Mouse (Mus musculus) heart, embryonic 14.5 days (tissue): ENCODE results near the gene P2rx7. TPM values are rescaled to one million over a fixed set of nuclear protein-coding genes. Genes with fewer than 3 reads are reported as not detected.

ENCODE experiments used
- microRNA-seq: library from miRNA; unstranded; fragments of <30 nt; microRNA quantifications from one replicate; pipeline ENCODE4, GENCODE M21; 2016
- polyA plus RNA-seq: library from polyadenylated mRNA; unstranded; fragments of >200 nt; fragmentation: Nextera tagmentation; extraction: Ambion mirVana; gene quantifications from 2 replicates; pipeline ENCODE4 v1.2.1, GENCODE M21; 2014

P2rx7 gene
- polyA plus RNA-seq, 1 experiment from 2014 or later: 1.4 TPM

Small RNA genes lying within 50 kb of the gene (microRNA-seq; reads per million reads assigned to microRNA genes)
- gene Mir8115: not detected

Other genes starting within 250 kb of the P2rx7 start
- 19.8 and 22.3 TPM in 2 replicates for gene Anapc7, start 222.2 kb upstream of the P2rx7 start, polyA plus RNA-seq
- 472 and 483 TPM in 2 replicates for gene Atp2a2, start 141.7 kb upstream of the P2rx7 start, polyA plus RNA-seq
- 32.2 and 41.2 TPM in 2 replicates for gene Ift81, start 29.4 kb upstream of the P2rx7 start, polyA plus RNA-seq
- 17.9 and 18.9 TPM in 2 replicates for gene P2rx4, start 63.6 kb downstream of the P2rx7 start, polyA plus RNA-seq
- 11.2 and 12.4 TPM in 2 replicates for gene Camkk2, start 135.5 kb downstream of the P2rx7 start, polyA plus RNA-seq
- 327 and 338 TPM in 2 replicates for gene Anapc5, start 177.4 kb downstream of the P2rx7 start, polyA plus RNA-seq
- gene Rnf34, start 206.1 kb downstream of the P2rx7 start, polyA plus RNA-seq: 30.1 and 34.7 TPM in 2 replicates